Comparison of ENCODE assay signal across 9 mouse cellular contexts in the genomic region with DNA sequence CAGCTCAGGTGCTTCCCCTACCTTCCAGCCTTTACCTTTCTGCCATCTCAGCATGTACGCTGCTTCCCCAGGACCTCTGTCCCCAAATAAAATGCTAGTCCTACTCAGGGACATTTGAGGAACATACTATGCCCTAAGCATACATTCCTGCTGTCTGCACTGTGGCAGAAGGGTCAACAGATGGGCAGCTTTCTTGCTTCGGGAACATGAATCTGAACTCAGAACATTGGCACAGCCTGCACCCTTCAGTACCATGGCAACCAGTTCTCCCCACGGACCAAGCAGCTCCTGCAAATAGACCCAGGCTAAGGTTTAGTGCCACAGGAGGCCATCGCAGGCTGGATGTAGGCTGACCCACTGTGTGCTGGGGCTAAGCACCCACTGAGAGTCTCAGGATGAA. TPM values are rescaled to one million over a fixed set of nuclear protein-coding genes. Genes with fewer than 3 reads are reported as not detected.
DNase-seq lines count a peak whose midpoint lies in the region; ATAC-seq and TF ChIP-seq lines count a peak whose summit lies in the region.
"Had no signal": no experiment of that assay in that cellular context is flagged by ENCODE, and none has a peak within 500 bp of the region (broad histone marks: within the 10 kb centered on the region; RNA-seq: fewer than 3 reads in every experiment).

No protein-coding gene starts in this region.

- peaks cover 62% of the 10 kb centered on the region for H3K4me1 ChIP-seq in heart, embryonic 13.5 days
- H3K4me1 ChIP-seq in bone marrow, adult 2 months (ENCODE audit: control insufficient read depth, insufficient read depth, low read length) = peaks cover 22% of the 10 kb centered on the region
- H3K4me1 ChIP-seq in hindbrain, embryonic 13.5 days (replicated peaks) = peaks cover 80% of the 10 kb centered on the region
- H3K4me1 ChIP-seq in midbrain, embryonic 14.5 days (ENCODE audit: control insufficient read depth, insufficient read depth, low read length) = peaks cover 63% of the 10 kb centered on the region

- ATAC-seq in heart, embryonic 13.5 days (ENCODE audit: extremely low read depth, insufficient number of reproducible peaks, low FRiP score, low TSS enrichment) = no peak
- ATAC-seq in hindbrain, embryonic 13.5 days (ENCODE audit: low FRiP score) = no peak
- no peak for ATAC-seq in midbrain, embryonic 14.5 days (ENCODE audit: low FRiP score, low TSS enrichment)

- WGBS in heart, embryonic 13.5 days = 86% methylated on average over 4 of the region's 4 CpGs
- WGBS in bone marrow, adult 2 months = 68% methylated on average over 4 of the region's 4 CpGs
- 70% methylated on average over 4 of the region's 4 CpGs for WGBS in hindbrain, embryonic 13.5 days
- 78% methylated on average over 4 of the region's 4 CpGs for WGBS in midbrain, embryonic 14.5 days

- H3K9me3 ChIP-seq in heart, embryonic 13.5 days = no peaks in the 10 kb centered on the region
- no peaks in the 10 kb centered on the region for H3K9me3 ChIP-seq in hindbrain, embryonic 13.5 days
- H3K9me3 ChIP-seq in midbrain, embryonic 14.5 days (ENCODE audit: control insufficient read depth, low read length) = no peaks in the 10 kb centered on the region

- peaks cover 4% of the 10 kb centered on the region; the same call in 1 of the 2 replicates for H3K27me3 ChIP-seq in heart, embryonic 13.5 days (replicated peaks)
- no peaks in the 10 kb centered on the region for H3K27me3 ChIP-seq in hindbrain, embryonic 13.5 days
- H3K27me3 ChIP-seq in midbrain, embryonic 14.5 days (ENCODE audit: control insufficient read depth, insufficient read depth, low read length) = no peaks in the 10 kb centered on the region

- intact Hi-C loops in heart, postnatal 36 days (cut with DNase I) = no loop called here

- H3K4me2 ChIP-seq in heart, embryonic 13.5 days = no peak overlapping the region
- H3K4me2 ChIP-seq in hindbrain, embryonic 13.5 days = peak overlapping the region; percentile 83
- peak overlapping the region; percentile 78 for H3K4me2 ChIP-seq in midbrain, embryonic 14.5 days (ENCODE audit: low read length)

- no peak for DNase-seq in heart, postnatal 36 days
- DNase-seq in midbrain, embryonic 14.5 days = no peak
- no peak for DNase-seq in lung, postnatal 4 days
- no peak for DNase-seq in adrenal gland, adult 2 months
- DNase-seq in gastrocnemius, adult 18-20 months (ENCODE audit: low spot score) = no peak
- DNase-seq: gastrocnemius, adult 2 months had no signal

- H3K27ac ChIP-seq in heart, embryonic 13.5 days (replicated peaks) = peak overlapping the region; percentile 70; the same call in 1 of the 2 replicates
- no peak overlapping the region for H3K27ac ChIP-seq in bone marrow, adult 2 months (ENCODE audit: control insufficient read depth, insufficient read depth, low read depth, low read length, poor library complexity)
- H3K27ac ChIP-seq in hindbrain, embryonic 13.5 days = no peak overlapping the region
- H3K27ac ChIP-seq in midbrain, embryonic 14.5 days (replicated peaks; ENCODE audit: low read depth, low read length) = no peak overlapping the region
- H3K27ac ChIP-seq: gastrocnemius, adult 2 months had no signal

- H3K9ac ChIP-seq in heart, embryonic 13.5 days = no peak overlapping the region
- H3K9ac ChIP-seq in hindbrain, embryonic 13.5 days = peak overlapping the region; percentile 87
- no peak overlapping the region for H3K9ac ChIP-seq in midbrain, embryonic 14.5 days (replicated peaks; ENCODE audit: low read length)

- no peak overlapping the region for H3K4me3 ChIP-seq in heart, embryonic 13.5 days
- H3K4me3 ChIP-seq in bone marrow, adult 2 months (replicated peaks; ENCODE audit: control insufficient read depth, low read depth, low read length) = peak overlapping the region; percentile 15
- H3K4me3 ChIP-seq in hindbrain, embryonic 13.5 days = peak overlapping the region; percentile 1; the same call in 1 of the 2 replicates
- no peak overlapping the region for H3K4me3 ChIP-seq in midbrain, embryonic 14.5 days (replicated peaks; ENCODE audit: low read depth, low read length)

- H3K36me3 ChIP-seq in heart, embryonic 13.5 days = 0 out of 2 replicates have a peak, but pooled peaks cover 10% of the 10 kb centered on the region
- H3K36me3 ChIP-seq in hindbrain, embryonic 13.5 days = peaks cover 14% of the 10 kb centered on the region; the same call in 1 of the 2 replicates
- 0 out of 2 replicates have a peak, but pooled peaks cover 7% of the 10 kb centered on the region for H3K36me3 ChIP-seq in midbrain, embryonic 14.5 days (ENCODE audit: control insufficient read depth, insufficient read depth, low read length)

- no peak for TF ChIP-seq CTCF in bone marrow, adult 2 months (IDR thresholded peaks at IDR 0.05; ENCODE audit: control insufficient read depth, insufficient read depth, low read length)

- no peak for TF ChIP-seq POLR2A in bone marrow, adult 2 months (IDR thresholded peaks at IDR 0.05; ENCODE audit: borderline replicate concordance, control insufficient read depth, low read depth, low read length)

RNA-seq across cellular contexts. Expression of a gene that starts 3.5 kb away (rescaled TPM):
- polyA plus RNA-seq in heart, embryonic 13.5 days (2015; fragmentation: Nextera tagmentation; extraction: Ambion mirVana) = 40.2 and 51.4 TPM in 2 replicates
- 10 to 100 TPM; 17.5 to 19.0 TPM for total RNA-seq in heart, postnatal 36 days (2021)
- 90.1 and 247 TPM in 2 replicates for polyA plus RNA-seq in bone marrow, adult 2 months (2011; ENCODE audit: insufficient read depth, insufficient read length, low replicate concordance, missing spikeins)
- polyA plus RNA-seq in hindbrain, embryonic 13.5 days (2015; fragmentation: Nextera tagmentation; extraction: Ambion mirVana) = 98.1 and 106 TPM in 2 replicates
- 291 and 381 TPM in 2 replicates for polyA plus RNA-seq in midbrain, embryonic 14.5 days (2014; fragmentation: Nextera tagmentation; extraction: Ambion mirVana)
- 10 to 100 TPM; 45.4 to 50.4 TPM for total RNA-seq in adrenal gland, adult 2 months (2021)
- 156 TPM in 2 replicates for polyA plus RNA-seq in adrenal gland, adult 2 months (2012; rRNA removed)
- 1 to 10 TPM; 4.7 to 6.0 TPM for total RNA-seq in gastrocnemius, adult 18-20 months (2021)

RNA-seq across cellular contexts. Expression of a gene that starts 25.2 kb away (rescaled TPM):
- polyA plus RNA-seq in heart, embryonic 13.5 days (2015; fragmentation: Nextera tagmentation; extraction: Ambion mirVana) = 10.1 and 10.9 TPM in 2 replicates
- 1 to 10 TPM; 2.5 to 2.6 TPM for total RNA-seq in heart, postnatal 36 days (2021)
- 2.8 and 4.8 TPM in 2 replicates for polyA plus RNA-seq in bone marrow, adult 2 months (2011; ENCODE audit: insufficient read depth, insufficient read length, low replicate concordance, missing spikeins)
- polyA plus RNA-seq in hindbrain, embryonic 13.5 days (2015; fragmentation: Nextera tagmentation; extraction: Ambion mirVana) = 14.6 and 14.8 TPM in 2 replicates
- polyA plus RNA-seq in midbrain, embryonic 14.5 days (2014; fragmentation: Nextera tagmentation; extraction: Ambion mirVana) = 14.0 and 18.1 TPM in 2 replicates
- 10 to 100 TPM in 1 of 2 experiments, 1 to 10 TPM in 1; 4.3 to 11.3 TPM for total RNA-seq in adrenal gland, adult 2 months (2021)
- polyA plus RNA-seq in adrenal gland, adult 2 months (2012; rRNA removed) = 19.8 and 25.5 TPM in 2 replicates
- total RNA-seq in gastrocnemius, adult 18-20 months (2021) = 1 to 10 TPM; 1.2 to 1.3 TPM

RNA-seq across cellular contexts. Expression of a gene that starts 58.6 kb away (rescaled TPM):
- 14.3 and 14.6 TPM in 2 replicates for polyA plus RNA-seq in heart, embryonic 13.5 days (2015; fragmentation: Nextera tagmentation; extraction: Ambion mirVana)
- total RNA-seq in heart, postnatal 36 days (2021) = 10 to 100 TPM; 11.1 to 13.3 TPM
- 0.88 and 3.2 TPM in 2 replicates for polyA plus RNA-seq in bone marrow, adult 2 months (2011; ENCODE audit: insufficient read depth, insufficient read length, low replicate concordance, missing spikeins)
- 11.8 and 12.8 TPM in 2 replicates for polyA plus RNA-seq in hindbrain, embryonic 13.5 days (2015; fragmentation: Nextera tagmentation; extraction: Ambion mirVana)
- 5.8 and 6.3 TPM in 2 replicates for polyA plus RNA-seq in midbrain, embryonic 14.5 days (2014; fragmentation: Nextera tagmentation; extraction: Ambion mirVana)
- total RNA-seq in adrenal gland, adult 2 months (2021) = 10 to 100 TPM in 1 of 2 experiments, 1 to 10 TPM in 1; 8.4 to 12.7 TPM
- 13.0 and 13.2 TPM in 2 replicates for polyA plus RNA-seq in adrenal gland, adult 2 months (2012; rRNA removed)
- total RNA-seq in gastrocnemius, adult 18-20 months (2021) = 1 to 10 TPM; 3.4 TPM

Comparison
In these comparisons a context has a peak if more than half of its experiments do, and no peak if none do; other contexts are left out.
1. H3K4me3 ChIP-seq: peak in bone marrow, adult 2 months (single experiment) and hindbrain, embryonic 13.5 days (single experiment); none in heart, embryonic 13.5 days (single experiment) and midbrain, embryonic 14.5 days (single experiment).